Mouse (Mus musculus): Measurements from ENCODE around the gene Grm7. TPM values are rescaled to one million over a fixed set of nuclear protein-coding genes. Genes with fewer than 3 reads are reported as not detected.

Grm7 gene
- polyA plus RNA-seq, 1 experiment from 2014 or later: 4.4 TPM

DNA sequence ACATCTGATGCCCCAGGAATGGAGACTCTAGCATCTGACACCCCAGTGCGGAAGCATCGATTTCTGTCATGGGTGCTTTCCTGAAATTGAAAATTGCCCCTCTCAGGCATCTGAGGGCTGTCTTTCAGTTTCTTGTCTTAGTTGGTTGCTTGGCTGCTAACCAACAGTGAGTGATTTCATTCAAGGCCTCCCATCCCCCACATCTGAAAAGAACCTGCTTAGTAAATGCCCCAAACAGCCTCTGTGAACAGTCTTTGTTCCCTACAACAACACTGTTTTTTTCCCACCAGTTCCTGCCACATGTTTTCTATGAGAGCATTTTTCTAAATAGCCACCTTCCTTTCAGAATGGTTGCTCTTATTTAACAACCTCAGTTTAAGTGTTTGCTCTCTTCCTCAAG lies 723.6 kb downstream of the Grm7 start:
- Histone ChIP-seq H3K4me2 (no peak overlapping the region), H3K36me3 (no peaks in the 10 kb centered on the region)
- no peak for ATAC-seq (ENCODE audit: insufficient number of reproducible peaks, insufficient read depth, low FRiP score, low TSS enrichment, low read depth)

DNA sequence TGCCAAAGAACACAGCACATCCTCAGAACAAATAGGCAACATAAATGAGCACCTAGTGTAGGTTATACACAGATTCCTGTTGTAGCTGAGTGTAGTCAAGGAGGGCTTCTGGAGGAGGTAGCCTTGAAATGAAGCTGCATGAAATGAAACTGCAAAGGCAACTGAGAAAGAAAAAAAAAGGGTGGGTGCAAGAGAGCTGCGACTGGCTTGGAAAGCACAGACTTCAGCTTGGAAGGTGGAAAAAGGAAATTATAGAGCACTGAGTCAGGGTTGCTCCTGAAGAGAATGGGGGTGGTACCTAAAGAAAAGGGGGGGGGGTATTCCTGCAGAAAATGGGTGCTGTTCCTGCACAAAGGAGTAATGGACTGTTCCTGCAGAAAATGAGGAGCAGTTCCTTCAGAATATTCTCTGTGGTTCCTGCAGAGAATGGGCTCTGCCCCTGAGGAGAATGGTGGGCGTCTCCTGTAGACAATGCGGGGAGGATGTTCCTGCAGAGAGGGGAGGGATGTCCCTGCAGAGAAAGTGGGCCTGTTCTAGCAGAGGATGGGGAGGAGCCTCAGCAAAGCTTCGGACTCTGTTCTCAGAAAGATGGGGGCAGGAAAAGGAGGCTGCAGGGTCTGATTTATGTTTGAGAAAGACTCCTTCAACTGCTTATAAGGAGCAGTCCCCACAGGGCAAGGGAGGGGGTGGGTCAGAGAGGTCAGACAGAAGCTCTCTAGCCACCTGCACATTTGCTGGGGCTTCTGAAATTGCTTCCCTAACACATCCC lies 726.4 kb downstream of the Grm7 start:
- Histone ChIP-seq H3K9ac (no peak overlapping the region), H3K9me3 (no peaks in the 10 kb centered on the region), H3K36me3 (no peaks in the 10 kb centered on the region), H3K4me2 (no peak overlapping the region), H3K27me3 (no peaks in the 10 kb centered on the region), H3K4me3 (no peak overlapping the region), H3K4me1 (peaks cover 23% of the 10 kb centered on the region), H3K27ac (no peak overlapping the region)
- WGBS: 14% methylated on average over 4 of the region's 4 CpGs
- no peak for ATAC-seq (ENCODE audit: insufficient number of reproducible peaks, insufficient read depth, low FRiP score, low TSS enrichment, low read depth)

More for the DNA sequence above, 723.6 kb downstream of the Grm7 start:
- H3K4me1 ChIP-seq: peaks cover 23% of the 10 kb centered on the region
- H3K27ac ChIP-seq: no peak overlapping the region
- 27% methylated on average over 2 of the region's 2 CpGs for WGBS
- no peak overlapping the region for H3K4me3 ChIP-seq
- H3K9ac ChIP-seq: no peak overlapping the region
- no peaks in the 10 kb centered on the region for H3K9me3 ChIP-seq
- no peaks in the 10 kb centered on the region for H3K27me3 ChIP-seq

DNA sequence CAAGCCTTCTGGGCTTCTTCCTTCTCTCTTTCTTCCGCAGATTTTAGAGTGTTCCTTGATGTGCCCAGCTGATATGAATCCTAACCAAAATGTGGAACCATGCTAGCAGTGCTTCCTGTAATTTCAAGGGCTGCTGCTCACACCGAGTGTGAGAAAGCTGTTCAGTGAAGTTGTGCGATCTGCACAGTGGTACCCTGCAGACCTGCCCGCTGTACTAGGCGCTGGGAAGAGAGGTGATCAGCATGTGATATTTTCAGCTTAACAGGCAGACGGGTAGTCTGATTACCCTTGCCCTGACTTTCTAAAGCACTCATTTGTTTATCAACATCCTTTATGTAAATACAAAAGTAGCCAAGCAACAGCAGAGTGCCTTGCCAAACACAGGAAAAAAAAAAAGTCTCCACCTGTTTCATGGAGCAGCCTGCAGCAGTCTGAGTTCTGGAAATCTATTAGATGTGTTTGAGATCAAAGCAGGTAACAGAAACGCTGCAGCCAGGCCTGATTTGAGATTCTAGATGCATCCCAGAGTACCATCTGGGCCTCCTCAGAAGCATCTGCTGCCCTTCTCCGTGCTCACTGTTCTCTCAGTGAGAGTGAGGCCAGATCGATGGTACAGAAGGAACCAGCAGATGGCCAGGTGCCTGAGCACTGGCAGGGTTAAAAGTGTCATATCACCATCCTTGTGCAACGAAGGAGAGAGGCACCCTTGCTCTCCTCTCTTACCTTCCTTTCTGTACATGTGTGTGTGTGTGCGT lies 727.4 kb downstream of the Grm7 start:
- no peak overlapping the region for H3K9ac ChIP-seq
- H3K4me2 ChIP-seq: no peak overlapping the region
- H3K4me1 ChIP-seq: peaks cover 23% of the 10 kb centered on the region
- H3K4me3 ChIP-seq: no peak overlapping the region
- H3K27ac ChIP-seq: no peak overlapping the region
- no peak for ATAC-seq (ENCODE audit: insufficient number of reproducible peaks, insufficient read depth, low FRiP score, low TSS enrichment, low read depth)
- no peaks in the 10 kb centered on the region for H3K9me3 ChIP-seq
- no peaks in the 10 kb centered on the region for H3K27me3 ChIP-seq
- WGBS: 36% methylated on average over 11 of the region's 11 CpGs
- H3K36me3 ChIP-seq: no peaks in the 10 kb centered on the region

GRCm38 (mm10) chr6:111380710-111381109 lies 735.3 kb downstream of the Grm7 start:
- Histone ChIP-seq H3K9me3 (no peaks in the 10 kb centered on the region), H3K4me3 (no peak overlapping the region), H3K9ac (no peak overlapping the region), H3K4me1 (no peaks in the 10 kb centered on the region), H3K27ac (no peak overlapping the region), H3K27me3 (no peaks in the 10 kb centered on the region), H3K36me3 (no peaks in the 10 kb centered on the region), H3K4me2 (no peak overlapping the region)
- no peak for ATAC-seq (ENCODE audit: insufficient number of reproducible peaks, insufficient read depth, low FRiP score, low TSS enrichment, low read depth)
- 67% methylated on average over 2 of the region's 2 CpGs for WGBS

- H3K36me3 ChIP-seq: no peaks in the 10 kb centered on the region
- H3K4me1 ChIP-seq: no peaks in the 10 kb centered on the region
- WGBS: 67% methylated on average over 8 of the region's 8 CpGs
- H3K9ac ChIP-seq: no peak overlapping the region
- H3K4me3 ChIP-seq: no peak overlapping the region
- no peak for ATAC-seq (ENCODE audit: insufficient number of reproducible peaks, insufficient read depth, low FRiP score, low TSS enrichment, low read depth)
- no peak overlapping the region for H3K4me2 ChIP-seq
- H3K9me3 ChIP-seq: no peaks in the 10 kb centered on the region
- no peaks in the 10 kb centered on the region for H3K27me3 ChIP-seq
- H3K27ac ChIP-seq: no peak overlapping the region
These were observed 763.4 kb downstream of the Grm7 start for GRCm38 (mm10) chr6:111408750-111409149.

DNA sequence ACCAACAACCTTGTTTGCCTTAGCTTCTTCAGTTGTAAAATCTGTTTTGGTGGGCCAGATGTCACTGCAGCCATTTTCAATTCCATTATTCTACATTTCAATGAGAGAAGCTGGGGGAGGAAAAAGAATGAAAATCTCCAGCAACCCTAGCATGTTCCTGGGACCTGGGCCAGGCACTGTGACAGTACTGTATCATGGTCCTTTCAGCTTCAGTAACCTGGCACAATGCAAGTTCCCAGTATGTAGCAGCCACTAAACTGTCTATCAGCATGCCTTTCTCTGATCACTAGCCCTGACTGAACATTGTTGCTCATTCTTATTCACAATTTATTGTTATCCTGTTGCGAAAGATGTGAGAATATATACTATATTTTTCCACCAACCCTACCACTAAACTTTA lies 779.4 kb downstream of the Grm7 start:
- no peak overlapping the region for H3K4me2 ChIP-seq

DNA sequence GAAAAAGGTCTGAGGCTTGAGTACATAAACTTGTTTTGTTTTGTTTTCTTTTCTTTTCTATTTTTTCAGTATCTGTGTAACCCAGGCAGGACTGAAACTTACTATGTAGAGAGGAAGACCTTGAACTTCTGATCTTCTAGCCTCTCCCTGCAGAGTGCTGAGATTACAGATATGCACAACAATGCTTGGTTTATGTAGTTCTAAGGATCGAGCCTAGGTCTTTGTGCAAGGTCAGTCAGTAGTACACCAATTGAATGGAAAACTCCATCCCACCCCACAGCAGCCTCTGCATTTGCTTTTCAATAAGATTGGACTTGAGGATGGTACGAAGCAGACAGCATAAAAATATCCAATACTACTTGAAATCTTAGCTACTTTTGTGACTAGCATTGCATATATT lies 800.8 kb downstream of the Grm7 start:
- Histone ChIP-seq H3K27me3 (no peaks in the 10 kb centered on the region), H3K9me3 (no peaks in the 10 kb centered on the region), H3K9ac (no peak overlapping the region), H3K4me3 (no peak overlapping the region), H3K36me3 (no peaks in the 10 kb centered on the region), H3K27ac (no peak overlapping the region), H3K4me1 (no peaks in the 10 kb centered on the region), H3K4me2 (no peak overlapping the region)
- 82% methylated on average over 2 of the region's 2 CpGs for WGBS
- no peak for ATAC-seq (ENCODE audit: insufficient number of reproducible peaks, insufficient read depth, low FRiP score, low TSS enrichment, low read depth)

More for the DNA sequence above, 779.4 kb downstream of the Grm7 start:
- no peaks in the 10 kb centered on the region for H3K36me3 ChIP-seq
- no peak overlapping the region for H3K27ac ChIP-seq
- no peak overlapping the region for H3K9ac ChIP-seq
- WGBS: 84% methylated on average over 1 of the region's 1 CpGs
- no peaks in the 10 kb centered on the region for H3K4me1 ChIP-seq
- ATAC-seq (ENCODE audit: insufficient number of reproducible peaks, insufficient read depth, low FRiP score, low TSS enrichment, low read depth): no peak
- no peaks in the 10 kb centered on the region for H3K27me3 ChIP-seq
- no peak overlapping the region for H3K4me3 ChIP-seq
- H3K9me3 ChIP-seq: no peaks in the 10 kb centered on the region

DNA sequence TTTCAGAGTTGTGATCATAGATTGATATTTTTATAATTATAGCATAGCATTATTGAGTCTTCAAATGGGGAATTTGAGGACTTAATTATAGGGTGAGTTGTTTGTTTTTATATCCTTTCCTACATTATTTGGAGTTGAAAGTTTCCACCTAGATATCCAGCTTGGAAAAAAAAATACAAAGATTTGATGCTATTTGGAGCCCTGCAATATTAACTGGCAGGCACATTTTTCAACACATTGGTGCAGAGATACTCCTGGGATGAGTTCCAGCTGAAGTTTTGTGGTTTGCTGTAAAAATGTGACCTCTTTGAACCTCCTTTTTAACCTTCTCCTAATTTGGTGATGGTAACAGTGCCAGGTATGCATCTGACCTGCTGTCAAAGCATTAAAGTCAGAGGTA lies 802.5 kb downstream of the Grm7 start:
- Histone ChIP-seq H3K27ac (no peak overlapping the region), H3K36me3 (no peaks in the 10 kb centered on the region), H3K4me2 (no peak overlapping the region), H3K9ac (no peak overlapping the region), H3K9me3 (no peaks in the 10 kb centered on the region), H3K4me1 (no peaks in the 10 kb centered on the region), H3K27me3 (no peaks in the 10 kb centered on the region), H3K4me3 (no peak overlapping the region)
- no peak for ATAC-seq (ENCODE audit: insufficient number of reproducible peaks, insufficient read depth, low FRiP score, low TSS enrichment, low read depth)

DNA sequence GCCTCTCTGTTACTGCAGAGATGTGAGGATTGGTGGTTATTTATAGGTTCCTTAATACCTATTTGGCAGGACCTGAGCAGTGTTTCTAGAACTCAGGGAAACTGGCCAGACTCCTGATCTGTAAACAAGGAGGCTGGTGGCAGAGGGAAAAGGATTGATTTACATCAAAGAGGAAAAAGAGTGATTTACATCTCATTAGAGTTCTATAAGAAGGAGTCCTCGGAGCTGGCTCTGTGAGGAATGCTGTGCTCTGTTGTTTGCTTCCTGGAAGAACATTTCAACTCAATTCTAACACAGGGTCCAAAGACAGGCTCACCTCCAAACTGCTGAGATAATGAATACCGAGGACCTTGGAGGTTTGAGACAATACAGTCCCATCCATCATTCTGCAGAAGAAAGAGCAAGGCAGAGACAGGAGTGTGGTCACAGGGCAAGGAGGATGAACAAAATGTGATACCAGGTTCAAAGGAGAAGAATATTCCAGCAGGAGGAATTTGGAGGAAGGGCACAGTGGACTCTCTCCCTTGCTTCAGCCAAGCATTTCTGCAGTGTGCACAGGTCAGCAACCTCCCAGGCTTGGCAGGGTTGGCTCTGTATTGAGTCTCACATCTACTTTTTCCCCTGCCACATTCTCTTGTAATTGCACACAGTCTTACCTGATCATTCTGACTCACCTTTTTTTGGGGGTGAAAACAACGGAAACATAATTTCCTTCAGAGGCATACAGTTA lies 803.8 kb downstream of the Grm7 start:
- H3K4me3 ChIP-seq: no peak overlapping the region
- no peaks in the 10 kb centered on the region for H3K4me1 ChIP-seq
- WGBS: 39% methylated on average over 3 of the region's 3 CpGs
- H3K27ac ChIP-seq: no peak overlapping the region
- H3K9ac ChIP-seq: no peak overlapping the region
- H3K27me3 ChIP-seq: no peaks in the 10 kb centered on the region
- no peak for ATAC-seq (ENCODE audit: insufficient number of reproducible peaks, insufficient read depth, low FRiP score, low TSS enrichment, low read depth)
- no peaks in the 10 kb centered on the region for H3K9me3 ChIP-seq
- H3K36me3 ChIP-seq: no peaks in the 10 kb centered on the region
- H3K4me2 ChIP-seq: no peak overlapping the region

DNA sequence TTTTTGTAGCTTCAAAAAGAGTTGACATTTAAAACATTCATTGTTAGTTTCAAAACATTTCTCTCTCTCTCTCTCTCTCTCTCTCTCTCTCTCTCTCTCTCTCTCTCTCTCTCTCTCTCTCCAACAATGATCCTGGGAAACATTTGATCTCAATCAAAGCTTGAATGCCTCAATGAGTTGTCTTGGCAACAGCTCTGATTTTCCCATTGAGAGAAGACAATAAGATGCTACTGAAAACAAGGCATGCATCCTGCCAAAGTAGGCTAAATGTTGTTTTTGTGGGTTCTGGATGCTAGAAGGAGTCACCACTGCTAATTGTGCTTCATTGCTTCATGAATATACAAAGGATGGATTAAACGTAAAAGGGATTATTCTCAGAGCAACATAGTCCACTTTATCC lies 836.5 kb downstream of the Grm7 start:
- Histone ChIP-seq H3K36me3 (no peaks in the 10 kb centered on the region), H3K4me2 (no peak overlapping the region), H3K27ac (no peak overlapping the region), H3K4me3 (no peak overlapping the region), H3K27me3 (no peaks in the 10 kb centered on the region), H3K9ac (no peak overlapping the region), H3K9me3 (no peaks in the 10 kb centered on the region), H3K4me1 (no peaks in the 10 kb centered on the region)
- WGBS: 58% methylated on average over 1 of the region's 1 CpGs
- no peak for ATAC-seq (ENCODE audit: insufficient number of reproducible peaks, insufficient read depth, low FRiP score, low TSS enrichment, low read depth)

DNA sequence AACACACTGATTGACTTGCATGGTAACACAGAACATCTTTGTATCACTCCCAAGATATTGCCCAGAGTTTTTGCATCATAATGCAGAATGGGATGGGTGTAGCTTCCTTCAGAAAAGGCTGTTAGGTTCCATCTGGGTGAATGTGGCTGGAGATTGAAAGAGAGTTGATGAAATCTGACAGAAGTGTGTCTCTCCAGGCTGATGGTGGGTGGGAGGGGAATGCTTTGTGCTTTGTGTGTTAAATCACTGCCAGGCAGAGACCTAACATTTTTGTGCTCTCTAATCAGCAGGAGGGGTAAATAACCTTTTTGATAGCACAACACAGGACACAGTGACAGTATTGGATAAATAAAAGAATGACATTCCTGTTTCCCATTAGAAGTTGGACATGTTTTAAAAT lies 840.7 kb downstream of the Grm7 start:
- no peaks in the 10 kb centered on the region for H3K27me3 ChIP-seq
- no peak overlapping the region for H3K4me2 ChIP-seq

DNA sequence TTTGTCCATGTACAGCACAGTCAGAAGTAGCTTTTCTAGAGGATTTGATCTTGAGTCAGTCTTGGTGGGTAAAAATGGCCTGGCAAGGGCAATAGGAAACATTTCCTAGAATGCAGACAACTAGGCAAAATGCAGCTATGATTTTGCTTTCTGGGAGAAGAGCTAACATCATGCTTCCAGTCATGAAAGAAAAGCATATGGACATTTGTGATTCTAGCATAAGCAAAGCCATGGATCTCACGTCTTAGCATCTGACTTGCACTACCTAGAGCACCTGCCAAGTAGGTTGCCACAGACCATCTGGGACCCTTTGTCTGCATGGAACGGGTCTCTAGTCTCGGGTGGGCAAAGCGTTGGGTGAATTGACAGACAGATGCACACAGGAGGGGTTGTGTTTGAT lies 842.2 kb downstream of the Grm7 start:
- 82% methylated on average over 4 of the region's 4 CpGs for WGBS
- Histone ChIP-seq H3K27ac (no peak overlapping the region), H3K4me1 (no peaks in the 10 kb centered on the region), H3K36me3 (no peaks in the 10 kb centered on the region), H3K4me2 (no peak overlapping the region), H3K4me3 (no peak overlapping the region), H3K27me3 (no peaks in the 10 kb centered on the region), H3K9ac (no peak overlapping the region), H3K9me3 (no peaks in the 10 kb centered on the region)
- no peak for ATAC-seq (ENCODE audit: insufficient number of reproducible peaks, insufficient read depth, low FRiP score, low TSS enrichment, low read depth)

More for the DNA sequence above, 840.7 kb downstream of the Grm7 start:
- Histone ChIP-seq H3K4me3 (no peak overlapping the region), H3K9me3 (no peaks in the 10 kb centered on the region), H3K27ac (no peak overlapping the region), H3K36me3 (no peaks in the 10 kb centered on the region), H3K4me1 (no peaks in the 10 kb centered on the region), H3K9ac (no peak overlapping the region)
- no peak for ATAC-seq (ENCODE audit: insufficient number of reproducible peaks, insufficient read depth, low FRiP score, low TSS enrichment, low read depth)

Measured in embryonic facial prominence, embryonic 13.5 days (tissue).